Mouse (Mus musculus) gastrocnemius, postnatal 25 days (tissue): ENCODE data around the gene Hebp1. TPM values are rescaled to one million over a fixed set of nuclear protein-coding genes. Genes with fewer than 3 reads are reported as not detected.
A peak's percentile ranks its signal among the peaks of the same experiment; 100 is the strongest.

Experiments used
- DNase-seq: peaks from one replicate; pipeline ENCODE4 v3.0.0; 2022
- total RNA-seq, 2 experiments: library from RNA; stranded (reverse); gene quantifications; 1 replicate in 1 of 2; 2 replicates in 1 of 2; pipeline ENCODE4 v1.2.3; 2021

The Hebp1 gene
- total RNA-seq, 2 experiments from 2014 or later = 4.8 to 10.2 TPM

- no peak for DNase-seq
Measured at GRCm38 (mm10) chr6:135113114-135113436, 84.7 kb downstream of the Hebp1 start.

- DNase-seq = no peak
Measured at GRCm38 (mm10) chr6:135112411-135113113, 85.3 kb downstream of the Hebp1 start.

GRCm38 (mm10) chr6:135107014-135107413 is 90.8 kb downstream of the Hebp1 start:
- no peak for DNase-seq

- DNase-seq = no peak
Measured at GRCm38 (mm10) chr6:135102736-135103303, 95.0 kb downstream of the Hebp1 start.

- no peak for DNase-seq
Measured at GRCm38 (mm10) chr6:135100787-135101472, 96.9 kb downstream of the Hebp1 start.

GRCm38 (mm10) chr6:135092798-135093470 is 104.9 kb downstream of the Hebp1 start:
- DNase-seq = no peak

GRCm38 (mm10) chr6:135090661-135091060 is 107.2 kb downstream of the Hebp1 start:
- no peak for DNase-seq

- DNase-seq = no peak
Measured at GRCm38 (mm10) chr6:135089786-135090185, 108.0 kb downstream of the Hebp1 start.

GRCm38 (mm10) chr6:135087721-135088451 is 109.9 kb downstream of the Hebp1 start:
- DNase-seq = peak; percentile 56

Other genes starting within 250 kb of the Hebp1 start
- gene Apold1, start 216.3 kb downstream of the Hebp1 start, total RNA-seq = 1 to 10 TPM; 1.4 to 1.9 TPM
- gene Ddx47, start 186.4 kb downstream of the Hebp1 start, total RNA-seq = 10 to 100 TPM; 26.1 to 26.4 TPM
- under 1 TPM; 0.38 to 0.75 TPM for gene Gprc5a, start 132.4 kb downstream of the Hebp1 start, total RNA-seq
- not detected for gene Gprc5d, start 79.7 kb downstream of the Hebp1 start, total RNA-seq
- 1 to 10 TPM; 3.4 to 3.9 TPM for gene Fam234b, start within 50 bp of the Hebp1 start, total RNA-seq
- gene Gsg1, start 56.3 kb upstream of the Hebp1 start, total RNA-seq = not detected
- gene Pbp2, start 112.4 kb upstream of the Hebp1 start, total RNA-seq = not detected
- 10 to 100 TPM; 47.3 to 59.7 TPM for gene Emp1, start 164.5 kb upstream of the Hebp1 start, total RNA-seq